Mouse (Mus musculus) forebrain, embryonic 12.5 days (tissue): ENCODE results near the gene S100pbp. TPM values are rescaled to one million over a fixed set of nuclear protein-coding genes. Genes with fewer than 3 reads are reported as not detected.
A peak's percentile ranks its signal among the peaks of the same experiment; 100 is the strongest.

ENCODE experiments used
- ATAC-seq: fragments of 200-750 bp; cut with Nextera tagmentation; 2 replicates; pipeline ENCODE4 v1.8.0; 2017; ENCODE audit warnings: moderate TSS enrichment; ENCODE audit not compliant: low FRiP score
- H3K27ac ChIP-seq: fragments of 300-500 bp; sonication (generic); 2 replicates; pipeline ENCODE4 v1.5.1; 2016; ENCODE audit warnings: mild to moderate bottlenecking
- H3K27me3 ChIP-seq: fragments of 300-500 bp; sonication (generic); 2 replicates; pipeline ENCODE4 v1.6.1; 2016; ENCODE audit warnings: mild to moderate bottlenecking
- H3K36me3 ChIP-seq: fragments of 300-500 bp; sonication (generic); replicated peaks from 2 replicates; pipeline ENCODE4 v1.6.1; 2016; ENCODE audit warnings: mild to moderate bottlenecking
- H3K4me1 ChIP-seq: fragments of 300-500 bp; sonication (generic); 2 replicates; pipeline ENCODE4 v1.6.1; 2016
- H3K4me2 ChIP-seq: fragments of 300-500 bp; sonication (generic); 2 replicates; pipeline ENCODE4 v1.6.1; 2016; ENCODE audit warnings: mild to moderate bottlenecking, moderate library complexity
- H3K4me3 ChIP-seq: fragments of 300-500 bp; sonication (generic); replicated peaks from 2 replicates; pipeline ENCODE4 v1.5.1; 2016; ENCODE audit warnings: mild to moderate bottlenecking
- H3K9ac ChIP-seq: fragments of 300-500 bp; sonication (generic); 2 replicates; pipeline ENCODE4 v1.6.1; 2016; ENCODE audit warnings: mild to moderate bottlenecking
- H3K9me3 ChIP-seq: fragments of 300-500 bp; sonication (generic); 2 replicates; pipeline ENCODE4 v1.6.1; 2016
- WGBS: fragments of 180-500 bp; shearing (Covaris S2); methylation state at CpG from one replicate; pipeline ENCODE4 v1.1.7; 2016; 5-methylcytosine and 5-hydroxymethylcytosine counted together
- polyA plus RNA-seq: library from polyadenylated mRNA; unstranded; fragments of >200 nt; fragmentation: Nextera tagmentation; extraction: Ambion mirVana; gene quantifications from 2 replicates; pipeline ENCODE4 v1.2.1, GENCODE M21; 2016

S100pbp gene
- 26.2 and 31.6 TPM in 2 replicates for polyA plus RNA-seq

DNA sequence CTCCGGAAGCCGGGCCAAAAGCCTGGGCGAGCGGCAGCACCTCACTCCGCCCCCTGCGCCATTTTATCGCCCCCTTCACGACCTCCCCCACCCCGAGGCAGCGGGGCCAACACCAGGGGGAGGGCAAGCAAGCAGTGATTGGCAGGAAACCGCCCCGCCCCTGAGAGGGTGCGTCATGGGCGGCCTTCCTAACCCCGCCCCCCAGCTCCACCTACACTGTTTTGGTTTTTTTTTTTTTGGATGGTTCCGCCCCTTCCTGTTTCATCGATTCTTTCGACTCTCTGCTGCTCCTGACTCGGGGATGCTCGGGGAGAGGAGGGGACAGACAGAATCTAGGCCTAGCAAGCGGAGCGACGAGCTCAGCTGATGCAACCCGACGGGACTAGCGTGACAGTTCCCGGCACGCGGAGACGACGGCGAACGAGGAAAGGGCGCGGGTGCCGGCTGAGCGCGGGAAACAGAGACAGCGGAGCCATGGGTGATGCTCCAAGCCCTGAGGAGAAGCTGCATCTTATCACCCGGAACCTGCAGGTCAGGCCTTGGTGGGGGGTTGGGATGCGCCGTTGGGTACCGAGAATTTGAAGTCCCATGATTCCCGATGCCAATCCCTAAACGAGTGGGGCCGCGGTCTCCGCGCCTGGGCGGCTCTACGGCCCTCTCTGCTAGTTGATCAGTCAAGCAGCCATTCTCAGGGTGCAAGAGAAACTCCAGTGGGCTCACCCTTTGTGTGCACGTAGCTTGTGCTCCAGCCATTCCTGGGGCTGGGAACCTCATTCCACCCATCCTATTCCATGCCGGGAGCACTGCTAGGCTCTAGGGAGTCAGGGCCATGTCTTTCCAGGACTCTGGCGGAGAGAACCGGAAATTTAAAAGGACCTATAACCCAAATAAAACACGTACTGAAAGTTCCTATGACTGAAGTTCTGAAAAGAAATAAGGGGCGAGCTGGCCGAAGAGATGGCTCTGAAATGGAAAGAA lies at the start of gene S100pbp, which contains the start of gene Yars:
Gene S100pbp, minus strand, starts transcription at position 186 of the 978 bp plus-strand sequence.
Gene Yars, plus strand, starts transcription at position 219 of the 978 bp plus-strand sequence.
- H3K4me3 ChIP-seq, result peak within 1 kb of the TSS; percentile 90
- no peaks in the 10 kb centered on the region for H3K9me3 ChIP-seq
- ATAC-seq, result peak; percentile 86

DNA sequence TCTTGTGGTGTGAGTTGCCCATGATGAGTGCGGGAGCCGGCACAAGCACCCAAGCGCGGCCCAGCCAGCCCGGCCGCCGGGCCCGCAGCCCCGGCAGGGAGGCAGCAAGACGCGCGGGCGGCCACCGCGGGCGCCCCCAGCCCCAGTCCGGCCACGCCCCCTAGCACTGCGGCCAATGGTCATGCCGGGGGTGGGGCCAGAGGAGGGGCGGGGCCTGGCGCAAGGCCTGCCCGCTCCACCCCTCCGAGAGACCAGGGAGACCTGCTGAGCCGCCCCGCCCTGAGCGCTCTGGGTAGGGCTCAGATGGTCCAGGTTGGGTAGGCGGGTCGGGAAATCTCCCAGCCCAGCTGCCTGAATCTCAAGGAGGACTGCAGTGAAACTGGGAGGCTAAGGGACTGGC lies 49.5 kb upstream of the S100pbp start:
- 0% methylated on average over 21 of the region's 29 CpGs for WGBS

More for the DNA sequence above, at the start of gene S100pbp, which contains the start of gene Yars:
- peaks cover 25% of the 10 kb centered on the region for H3K4me1 ChIP-seq
- peak within 1 kb of the TSS; percentile 93 for H3K9ac ChIP-seq
- H3K27me3 ChIP-seq, result no peaks in the 10 kb centered on the region
- peak within 1 kb of the TSS; percentile 91 for H3K27ac ChIP-seq
- WGBS, result under 1% methylated on average over 53 of the region's 58 CpGs
- H3K4me2 ChIP-seq, result peak within 1 kb of the TSS; percentile 92
- H3K36me3 ChIP-seq, result peaks cover 7% of the 10 kb centered on the region

DNA sequence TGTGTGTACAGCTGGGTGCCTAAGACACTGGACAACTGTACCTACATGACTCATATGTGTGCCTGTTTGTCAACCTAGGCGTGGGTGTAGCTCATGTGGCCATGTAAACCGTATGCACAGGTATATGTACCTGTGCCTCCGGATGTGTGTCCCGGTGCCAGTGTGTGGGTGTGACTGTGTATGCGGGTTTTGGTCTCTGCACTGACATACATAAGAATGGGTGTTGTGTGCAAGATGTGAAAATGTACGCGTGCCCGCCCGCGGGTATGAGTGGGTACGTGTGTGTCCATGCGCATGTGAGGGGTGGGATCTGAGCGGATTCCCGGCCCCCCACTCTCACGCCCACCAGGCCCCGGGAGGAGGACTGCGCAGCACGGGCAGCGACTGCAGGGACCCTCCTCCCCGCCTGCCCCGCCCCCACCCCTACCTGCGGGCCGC lies 49.1 kb upstream of the S100pbp start:
- Histone ChIP-seq H3K4me2 (peak overlapping the region; percentile 95), H3K4me1 (peaks cover 49% of the 10 kb centered on the region), H3K27me3 (peaks cover 20% of the 10 kb centered on the region), H3K9ac (peak overlapping the region; percentile 79), H3K4me3 (peak overlapping the region; percentile 82), H3K9me3 (no peaks in the 10 kb centered on the region), H3K36me3 (no peaks in the 10 kb centered on the region), H3K27ac (no peak overlapping the region)
- 0% methylated on average over 23 of the region's 23 CpGs for WGBS
- ATAC-seq, result peak; percentile 61

More for the DNA sequence above, 49.5 kb upstream of the S100pbp start:
- peak; percentile 91 for ATAC-seq
- Histone ChIP-seq H3K4me1 (peaks cover 49% of the 10 kb centered on the region), H3K9ac (peak overlapping the region; percentile 79), H3K36me3 (no peaks in the 10 kb centered on the region), H3K4me3 (peak overlapping the region; percentile 82), H3K27ac (no peak overlapping the region), H3K27me3 (peaks cover 20% of the 10 kb centered on the region), H3K9me3 (no peaks in the 10 kb centered on the region), H3K4me2 (peak overlapping the region; percentile 95)

DNA sequence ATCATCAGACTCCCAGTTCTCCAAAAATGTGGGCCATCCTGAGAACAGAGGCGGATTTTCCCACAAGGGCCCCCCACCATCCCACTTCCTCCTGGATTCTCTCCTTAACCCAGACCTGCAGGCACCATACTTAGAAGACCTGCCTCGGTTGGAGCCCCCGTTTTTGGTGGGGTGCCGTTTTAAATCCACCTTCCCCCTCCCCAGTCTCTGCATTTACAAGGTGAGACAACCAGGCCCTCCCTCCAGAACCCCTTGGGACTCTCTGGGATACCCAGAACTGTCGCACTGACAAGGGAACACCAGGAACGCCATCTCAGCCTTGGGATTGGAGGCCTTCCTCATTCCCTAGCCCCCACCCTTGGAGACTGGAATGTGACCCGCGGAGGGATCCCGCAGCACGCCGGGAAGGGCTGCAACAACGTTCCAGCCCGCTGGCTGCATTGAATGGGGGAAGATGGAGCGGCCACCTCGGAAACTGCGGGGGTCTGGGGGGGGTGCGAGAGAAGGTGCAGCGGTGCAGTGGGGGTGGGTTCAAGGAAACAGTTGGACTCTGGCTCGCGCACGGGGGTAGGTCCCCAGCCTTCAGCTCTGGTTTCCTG lies 48.4 kb upstream of the S100pbp start:
- Histone ChIP-seq H3K4me2 (peak overlapping the region; percentile 95), H3K4me3 (peak overlapping the region; percentile 82), H3K36me3 (no peaks in the 10 kb centered on the region), H3K27ac (no peak overlapping the region), H3K9me3 (no peaks in the 10 kb centered on the region), H3K27me3 (peaks cover 20% of the 10 kb centered on the region), H3K9ac (peak overlapping the region; percentile 79), H3K4me1 (peaks cover 49% of the 10 kb centered on the region)
- no peak for ATAC-seq
- WGBS, result 5% methylated on average over 21 of the region's 21 CpGs

DNA sequence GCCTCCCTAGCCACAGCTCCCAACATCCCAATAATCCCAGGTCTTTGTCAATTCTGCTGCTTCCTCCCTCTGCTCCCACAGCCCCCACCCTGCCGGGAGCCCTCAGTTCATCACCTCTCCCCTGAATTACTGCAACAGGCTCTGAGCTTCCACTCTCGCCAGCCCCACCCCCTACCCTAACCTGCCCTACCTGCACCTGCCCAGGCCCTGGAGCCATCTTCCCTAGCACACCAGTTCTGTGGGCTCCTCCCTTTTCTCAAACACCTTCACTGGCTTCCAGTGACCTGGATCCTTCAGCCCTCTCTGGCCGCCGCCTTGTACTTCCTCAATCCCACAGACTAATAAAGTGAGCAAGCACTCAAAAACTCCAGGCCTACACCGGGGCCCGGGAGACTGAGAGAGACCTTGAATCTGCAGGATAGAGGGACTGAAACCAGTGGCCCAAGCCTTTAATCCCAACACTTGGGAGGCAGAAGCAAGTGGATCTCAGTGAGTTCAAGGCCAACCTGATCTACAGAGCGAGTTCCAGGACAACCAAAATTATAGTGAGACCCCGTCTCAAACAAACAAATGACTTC lies 46.8 kb upstream of the S100pbp start:
- Histone ChIP-seq H3K4me2 (no peak overlapping the region), H3K27ac (no peak overlapping the region), H3K4me1 (peaks cover 41% of the 10 kb centered on the region), H3K27me3 (peaks cover 19% of the 10 kb centered on the region), H3K9ac (no peak overlapping the region), H3K9me3 (no peaks in the 10 kb centered on the region), H3K4me3 (no peak overlapping the region), H3K36me3 (no peaks in the 10 kb centered on the region)
- ATAC-seq, result no peak
- 82% methylated on average over 8 of the region's 8 CpGs for WGBS

DNA sequence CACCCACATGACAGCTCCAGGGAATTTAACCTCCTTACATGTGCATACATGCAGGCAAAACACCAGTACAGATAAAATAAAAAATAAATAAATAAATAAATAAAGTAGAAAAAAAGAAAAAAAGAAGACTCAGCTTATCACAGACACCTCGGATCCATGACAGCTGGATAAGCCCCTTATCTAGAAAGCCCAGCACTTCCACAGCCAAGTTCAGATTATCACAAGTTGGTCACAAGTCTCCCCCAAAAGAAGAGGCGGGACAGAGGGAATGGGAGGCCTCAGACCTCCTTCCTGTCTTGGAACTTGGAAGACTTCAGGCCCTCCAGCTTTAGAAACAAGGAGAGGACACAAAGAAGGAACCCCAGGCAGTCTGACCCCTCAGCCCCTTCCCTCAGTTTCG lies 45.6 kb upstream of the S100pbp start:
- Histone ChIP-seq H3K27ac (no peak overlapping the region), H3K9me3 (no peaks in the 10 kb centered on the region), H3K36me3 (no peaks in the 10 kb centered on the region), H3K27me3 (peaks cover 7% of the 10 kb centered on the region; the same call in 1 of the 2 replicates), H3K4me2 (no peak overlapping the region), H3K4me1 (peaks cover 41% of the 10 kb centered on the region), H3K4me3 (no peak overlapping the region), H3K9ac (no peak overlapping the region)
- no peak for ATAC-seq
- 78% methylated on average over 3 of the region's 3 CpGs for WGBS

DNA sequence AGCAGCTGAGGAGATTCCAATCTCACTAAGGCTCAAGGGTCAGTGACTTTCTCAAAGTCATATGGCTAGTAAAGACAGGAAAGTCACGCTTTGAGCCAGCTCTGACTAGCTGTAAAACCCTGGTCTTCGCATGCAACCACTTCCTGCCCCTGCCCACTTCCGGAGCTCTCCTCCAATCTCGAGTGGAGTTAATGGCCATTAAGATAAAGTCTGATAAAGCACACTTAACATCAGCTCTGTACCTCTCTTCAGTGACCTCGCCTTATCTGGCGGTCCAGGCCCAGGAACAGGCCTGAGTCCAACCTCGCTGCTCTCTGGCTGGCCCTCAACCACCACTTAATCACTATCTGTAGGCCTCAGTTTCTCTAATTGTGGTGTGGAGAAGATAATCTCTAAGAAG lies 45.0 kb upstream of the S100pbp start:
- Histone ChIP-seq H3K27ac (no peak overlapping the region), H3K4me3 (no peak overlapping the region), H3K4me1 (peaks cover 38% of the 10 kb centered on the region), H3K9ac (no peak overlapping the region), H3K4me2 (no peak overlapping the region), H3K27me3 (peaks cover 6% of the 10 kb centered on the region; the same call in 1 of the 2 replicates), H3K9me3 (no peaks in the 10 kb centered on the region), H3K36me3 (no peaks in the 10 kb centered on the region)
- 84% methylated on average over 7 of the region's 7 CpGs for WGBS
- no peak for ATAC-seq

DNA sequence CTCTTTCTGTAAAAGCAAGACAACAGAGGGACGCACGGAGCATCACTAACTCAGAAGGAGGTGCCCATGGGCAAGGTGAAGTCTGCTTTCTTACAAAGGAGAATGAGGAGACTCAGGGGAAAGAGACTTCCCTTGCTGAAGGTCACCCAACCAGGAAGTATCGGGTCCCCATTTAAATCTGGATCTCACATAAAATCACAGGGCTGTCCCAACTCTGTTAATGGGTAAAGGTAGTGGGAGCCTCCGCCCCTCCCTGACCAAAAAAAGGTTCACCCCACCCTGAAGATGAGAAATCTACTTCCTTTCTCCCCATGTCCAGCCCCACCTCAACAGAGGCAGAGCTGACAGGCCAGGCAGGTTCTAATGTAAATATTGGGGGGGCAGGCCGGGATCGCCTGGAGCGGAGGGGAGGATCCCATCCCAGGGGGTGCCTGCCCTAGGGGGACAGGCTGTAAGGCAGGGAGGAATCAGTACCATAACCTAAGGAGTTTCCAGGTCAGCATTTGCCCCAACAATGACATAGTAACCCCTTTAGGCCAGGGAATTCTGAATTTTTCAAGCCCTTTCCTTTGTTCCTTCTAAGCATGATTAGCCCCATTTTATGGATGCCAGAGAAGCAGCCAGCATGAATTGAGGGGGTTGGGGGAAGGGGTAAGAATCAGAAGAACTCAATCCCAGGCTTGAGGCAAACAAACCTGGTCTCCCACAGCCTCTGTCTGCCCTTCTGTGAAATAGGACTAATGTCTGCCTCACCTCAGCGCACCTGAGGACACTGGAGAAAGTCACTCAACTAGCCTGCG lies 43.2 kb upstream of the S100pbp start:
- no peaks in the 10 kb centered on the region for H3K9me3 ChIP-seq
- peaks cover 29% of the 10 kb centered on the region for H3K4me1 ChIP-seq
- no peak overlapping the region for H3K9ac ChIP-seq
- H3K4me2 ChIP-seq, result no peak overlapping the region
- no peak overlapping the region for H3K27ac ChIP-seq
- peaks cover 6% of the 10 kb centered on the region; the same call in 1 of the 2 replicates for H3K27me3 ChIP-seq
- no peaks in the 10 kb centered on the region for H3K36me3 ChIP-seq
- ATAC-seq, result no peak
- 85% methylated on average over 9 of the region's 9 CpGs for WGBS
- H3K4me3 ChIP-seq, result no peak overlapping the region

DNA sequence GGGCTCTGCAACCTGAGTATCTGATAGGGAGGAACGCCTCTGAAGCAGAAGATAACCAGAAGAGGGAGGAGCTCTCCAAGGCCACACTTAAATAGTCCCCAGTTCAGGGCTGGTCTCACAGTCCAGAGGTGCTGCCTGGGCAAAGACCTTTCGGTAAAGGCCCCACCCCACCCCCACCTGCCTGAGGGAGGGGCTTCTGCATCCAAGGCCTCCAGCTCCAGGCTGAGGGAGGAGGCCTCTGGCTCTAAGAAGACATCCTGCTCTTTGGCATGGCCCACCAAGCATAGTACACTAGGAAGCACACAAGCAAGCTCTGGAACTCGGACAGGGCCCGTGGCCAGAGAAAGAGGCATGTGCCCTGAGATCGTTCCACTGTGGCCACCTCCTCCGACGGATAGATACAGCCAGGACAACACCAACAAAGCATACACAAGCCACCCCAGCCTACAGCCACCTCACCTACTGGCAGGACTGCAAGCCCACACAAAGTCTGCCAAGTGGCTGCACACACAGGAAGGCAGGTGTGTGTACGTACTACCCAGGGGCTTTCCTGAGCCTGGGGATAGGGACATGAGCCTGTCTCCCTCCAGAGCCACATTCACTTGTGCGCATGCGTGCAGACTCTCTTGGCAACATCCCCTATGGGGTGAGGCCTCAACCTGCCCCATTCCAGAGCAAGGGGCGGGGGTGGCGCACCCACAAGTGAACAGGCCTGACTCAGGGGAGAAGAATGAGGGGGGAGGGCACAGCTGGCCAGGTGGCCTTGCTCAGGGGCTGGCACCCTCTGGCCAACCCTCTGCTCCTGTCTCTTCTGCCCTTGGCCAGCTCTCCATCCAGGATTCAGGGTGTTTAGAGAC lies 42.3 kb upstream of the S100pbp start:
- no peak overlapping the region for H3K4me2 ChIP-seq
- H3K9me3 ChIP-seq, result no peaks in the 10 kb centered on the region
- H3K36me3 ChIP-seq, result no peaks in the 10 kb centered on the region
- no peak overlapping the region for H3K27ac ChIP-seq
- H3K4me3 ChIP-seq, result no peak overlapping the region
- WGBS, result 73% methylated on average over 12 of the region's 12 CpGs
- no peak for ATAC-seq
- H3K4me1 ChIP-seq, result peaks cover 29% of the 10 kb centered on the region
- H3K27me3 ChIP-seq, result no peaks in the 10 kb centered on the region; the same call in 1 of the 2 replicates
- H3K9ac ChIP-seq, result no peak overlapping the region

DNA sequence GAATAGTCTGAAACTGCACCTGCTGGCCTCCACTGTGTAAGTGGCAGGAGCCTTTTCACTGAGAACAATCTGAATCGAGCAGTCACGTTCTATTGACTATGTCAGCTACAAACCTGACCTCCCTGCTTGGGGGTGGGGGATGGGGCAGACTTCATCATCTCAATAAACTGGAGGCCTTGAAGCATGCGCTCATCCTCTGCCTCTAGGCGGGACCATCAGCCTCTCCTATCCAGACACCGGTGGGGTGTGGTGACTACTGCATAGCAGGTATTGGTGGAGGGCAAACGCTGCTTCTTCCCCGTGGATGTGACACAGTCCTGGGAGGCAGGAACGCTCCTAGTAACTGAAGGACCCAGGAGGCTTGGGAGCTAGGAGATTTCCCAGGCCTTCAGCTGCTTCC lies 41.4 kb upstream of the S100pbp start:
- ATAC-seq, result no peak
- Histone ChIP-seq H3K4me1 (peaks cover 37% of the 10 kb centered on the region), H3K27ac (no peak overlapping the region), H3K9me3 (no peaks in the 10 kb centered on the region), H3K9ac (0 out of 2 replicates have a peak overlapping the region, but pooled peaks have one; percentile 21), H3K27me3 (peaks cover 6% of the 10 kb centered on the region), H3K36me3 (no peaks in the 10 kb centered on the region), H3K4me2 (no peak overlapping the region), H3K4me3 (no peak overlapping the region)
- WGBS, result 57% methylated on average over 8 of the region's 8 CpGs

DNA sequence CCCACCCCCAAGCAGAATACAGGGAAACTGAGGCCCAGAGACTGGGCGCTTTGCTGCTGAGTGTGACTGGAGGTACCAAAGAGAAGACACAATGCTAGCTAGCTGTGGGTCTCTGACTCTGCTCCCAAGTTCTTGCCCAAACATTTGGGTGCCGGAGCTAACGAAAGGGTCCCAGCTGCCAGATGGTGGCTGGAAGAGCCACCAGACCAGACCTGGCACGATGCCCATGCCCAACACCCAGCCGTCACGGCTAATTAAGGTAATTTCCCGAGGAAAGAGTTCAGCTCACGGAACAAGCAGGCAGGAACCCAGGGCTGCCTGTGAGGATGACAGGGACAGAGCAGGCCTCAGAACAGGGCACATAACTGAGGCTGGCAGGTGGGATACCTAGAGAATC lies 38.5 kb upstream of the S100pbp start:
- peaks cover 3% of the 10 kb centered on the region; the same call in 1 of the 2 replicates for H3K36me3 ChIP-seq
- H3K27me3 ChIP-seq, result peaks cover 30% of the 10 kb centered on the region
- peak overlapping the region; percentile 34 for H3K4me3 ChIP-seq
- H3K27ac ChIP-seq, result peak overlapping the region; percentile 68
- H3K9ac ChIP-seq, result peak overlapping the region; percentile 50; the same call in 1 of the 2 replicates
- peaks cover 49% of the 10 kb centered on the region for H3K4me1 ChIP-seq
- ATAC-seq, result 0 out of 2 replicates have a peak, but pooled peaks have one; percentile 3
- peak overlapping the region; percentile 49 for H3K4me2 ChIP-seq
- 21% methylated on average over 8 of the region's 8 CpGs for WGBS
- no peaks in the 10 kb centered on the region for H3K9me3 ChIP-seq
